ENCODE assay signal across 18 mouse cellular contexts in genomic region chr7:132892311-132892661, GRCm38 (mm10). TPM values are rescaled to one million over a fixed set of nuclear protein-coding genes. Genes with fewer than 3 reads are reported as not detected.
DNase-seq lines count a peak whose midpoint lies in the region; ATAC-seq and TF ChIP-seq lines count a peak whose summit lies in the region.
"Had no signal": no experiment of that assay in that cellular context is flagged by ENCODE, and none has a peak within 500 bp of the region (broad histone marks: within the 10 kb centered on the region; RNA-seq: fewer than 3 reads in every experiment).

No protein-coding gene starts in this region.

- peak in 1 of 2 experiments; percentile 61; a peak in 2 of 4 replicates for TF ChIP-seq EP300 in MEL (IDR thresholded peaks at IDR 0.05; ENCODE audit: low read depth in 1 of 2, low read length in 2 of 2)

- WGBS in hindbrain, postnatal 0 days, result 48% methylated on average over 4 of the region's 4 CpGs
- 46% methylated on average over 4 of the region's 4 CpGs for WGBS in hindbrain, embryonic 12.5 days
- 65% methylated on average over 4 of the region's 4 CpGs for WGBS in forebrain, postnatal 0 days

- H3K79me2 ChIP-seq in MEL (ENCODE audit: control insufficient read depth, insufficient read depth, low read length, poor library complexity), result no peaks in the 10 kb centered on the region

- H3K27ac ChIP-seq in hindbrain, postnatal 0 days, result no peak overlapping the region
- H3K27ac ChIP-seq in hindbrain, embryonic 12.5 days, result no peak overlapping the region
- H3K27ac ChIP-seq in MEL (ENCODE audit: control insufficient read depth, low read depth, low read length), result no peak overlapping the region
- no peak overlapping the region for H3K27ac ChIP-seq in forebrain, postnatal 0 days (ENCODE audit: low read depth, low read length)
- H3K27ac ChIP-seq: embryonic facial prominence, embryonic 10.5 days; forebrain, embryonic 15.5 days; hindbrain, embryonic 15.5 days; liver, embryonic 15.5 days; neural tube, embryonic 13.5 days; stomach, embryonic 15.5 days had no signal

- H3K4me2 ChIP-seq in hindbrain, postnatal 0 days (ENCODE audit: low read depth, low read length), result no peak overlapping the region
- no peak overlapping the region for H3K4me2 ChIP-seq in hindbrain, embryonic 12.5 days (replicated peaks)
- no peak overlapping the region for H3K4me2 ChIP-seq in forebrain, postnatal 0 days (ENCODE audit: low read depth)
- H3K4me2 ChIP-seq: forebrain, embryonic 15.5 days; hindbrain, embryonic 15.5 days; liver, embryonic 15.5 days; neural tube, embryonic 13.5 days; stomach, embryonic 15.5 days had no signal

- TF ChIP-seq CTCF in hindbrain, postnatal 0 days (IDR thresholded peaks at IDR 0.05; ENCODE audit: low read depth), result no peak
- no peak for TF ChIP-seq CTCF in MEL (IDR thresholded peaks at IDR 0.05 in 2 of 3, conservative IDR thresholded peaks at IDR 0.05 in 1 of 3; ENCODE audit: control insufficient read depth in 1 of 3, insufficient read depth in 1 of 3, low read depth in 2 of 3, low read length in 3 of 3, poor library complexity in 1 of 3, severe bottlenecking in 1 of 3)
- no peak for TF ChIP-seq CTCF in forebrain, postnatal 0 days (IDR thresholded peaks at IDR 0.05; ENCODE audit: low read depth)

- no peaks in the 10 kb centered on the region for H3K4me1 ChIP-seq in hindbrain, postnatal 0 days (ENCODE audit: insufficient read depth, low read length)
- H3K4me1 ChIP-seq in hindbrain, embryonic 12.5 days, result no peaks in the 10 kb centered on the region
- H3K4me1 ChIP-seq in MEL (ENCODE audit: control insufficient read depth in 1 of 2, insufficient read depth in 2 of 2, low read length in 2 of 2), result peaks cover 11 to 19% of the 10 kb centered on the region in 2 experiments
- no peaks in the 10 kb centered on the region for H3K4me1 ChIP-seq in forebrain, postnatal 0 days (ENCODE audit: insufficient read depth)
- H3K4me1 ChIP-seq: forebrain, embryonic 15.5 days; hindbrain, embryonic 15.5 days; stomach, embryonic 15.5 days had no signal

- no peaks in the 10 kb centered on the region for H3K27me3 ChIP-seq in hindbrain, postnatal 0 days (ENCODE audit: insufficient read depth, low read length)
- H3K27me3 ChIP-seq in hindbrain, embryonic 12.5 days, result no peaks in the 10 kb centered on the region
- H3K27me3 ChIP-seq in MEL (ENCODE audit: control insufficient read depth in 1 of 2, insufficient read depth in 2 of 2, low read length in 2 of 2), result no peaks in the 10 kb centered on the region
- no peaks in the 10 kb centered on the region for H3K27me3 ChIP-seq in forebrain, postnatal 0 days (ENCODE audit: insufficient read depth, low read length)
- H3K27me3 ChIP-seq: forebrain, embryonic 15.5 days; hindbrain, embryonic 15.5 days; liver, embryonic 15.5 days; neural tube, embryonic 13.5 days; stomach, embryonic 15.5 days had no signal

- H3K9me3 ChIP-seq in hindbrain, postnatal 0 days (ENCODE audit: low read length), result no peaks in the 10 kb centered on the region
- no peaks in the 10 kb centered on the region for H3K9me3 ChIP-seq in hindbrain, embryonic 12.5 days (replicated peaks)
- H3K9me3 ChIP-seq in MEL (replicated peaks; ENCODE audit: insufficient read depth, low read length), result no peaks in the 10 kb centered on the region
- no peaks in the 10 kb centered on the region for H3K9me3 ChIP-seq in forebrain, postnatal 0 days (ENCODE audit: low read length)
- H3K9me3 ChIP-seq: embryonic facial prominence, embryonic 10.5 days; forebrain, embryonic 15.5 days; hindbrain, embryonic 15.5 days; liver, embryonic 15.5 days; megakaryocyte, embryonic 14.5 days; neural tube, embryonic 13.5 days; stomach, embryonic 15.5 days had no signal

- TF ChIP-seq RAD21 in MEL (IDR thresholded peaks at IDR 0.05; ENCODE audit: low read depth, low read length), result no peak

- H3K4me3 ChIP-seq in hindbrain, postnatal 0 days (ENCODE audit: low read length), result no peak overlapping the region
- no peak overlapping the region for H3K4me3 ChIP-seq in hindbrain, embryonic 12.5 days
- H3K4me3 ChIP-seq in MEL (ENCODE audit: control insufficient read depth in 1 of 2, insufficient read depth in 1 of 2, low read depth in 2 of 2, low read length in 2 of 2), result no peak overlapping the region
- H3K4me3 ChIP-seq in forebrain, postnatal 0 days (ENCODE audit: low read depth, low read length), result no peak overlapping the region
- H3K4me3 ChIP-seq: embryonic facial prominence, embryonic 10.5 days; forebrain, embryonic 15.5 days; hindbrain, embryonic 15.5 days; liver, embryonic 15.5 days; megakaryocyte, embryonic 14.5 days; neural tube, embryonic 13.5 days; stomach, embryonic 15.5 days had no signal

- H3K9ac ChIP-seq in hindbrain, postnatal 0 days (replicated peaks; ENCODE audit: low read length), result no peak overlapping the region
- H3K9ac ChIP-seq in hindbrain, embryonic 12.5 days, result no peak overlapping the region
- H3K9ac ChIP-seq in MEL (ENCODE audit: control insufficient read depth, low read depth, low read length, poor library complexity, severe bottlenecking), result no peak overlapping the region
- H3K9ac ChIP-seq in forebrain, postnatal 0 days, result no peak overlapping the region
- H3K9ac ChIP-seq: forebrain, embryonic 15.5 days; hindbrain, embryonic 15.5 days; liver, embryonic 15.5 days; neural tube, embryonic 13.5 days; stomach, embryonic 15.5 days had no signal

- no peak for TF ChIP-seq POLR2A in MEL (IDR thresholded peaks at IDR 0.05; ENCODE audit: control insufficient read depth in 1 of 2, insufficient read depth in 1 of 2, low read depth in 1 of 2, low read length in 2 of 2, poor library complexity in 1 of 2)

- no peaks in the 10 kb centered on the region for H3K36me3 ChIP-seq in hindbrain, postnatal 0 days (ENCODE audit: insufficient read depth, low read length)
- H3K36me3 ChIP-seq in hindbrain, embryonic 12.5 days, result no peaks in the 10 kb centered on the region
- H3K36me3 ChIP-seq in MEL (ENCODE audit: control insufficient read depth in 1 of 2, insufficient read depth in 2 of 2, low read length in 2 of 2), result peaks cover 0 to 9% of the 10 kb centered on the region in 2 experiments; a peak in 2 of 4 replicates
- no peaks in the 10 kb centered on the region for H3K36me3 ChIP-seq in forebrain, postnatal 0 days (ENCODE audit: insufficient read depth)
- H3K36me3 ChIP-seq: embryonic facial prominence, embryonic 10.5 days; forebrain, embryonic 15.5 days; hindbrain, embryonic 15.5 days; liver, embryonic 15.5 days; neural tube, embryonic 13.5 days; stomach, embryonic 15.5 days had no signal

- peak; percentile 29; the same call in 1 of the 2 replicates for ATAC-seq in hindbrain, postnatal 0 days
- no peak for ATAC-seq in hindbrain, embryonic 12.5 days (ENCODE audit: low FRiP score)
- ATAC-seq in cerebellum, adult (ENCODE audit: insufficient number of reproducible peaks, low FRiP score, low TSS enrichment), result peak; percentile 89
- ATAC-seq in forebrain, postnatal 0 days, result no peak
- ATAC-seq: forebrain, embryonic 15.5 days had no signal

- DNase-seq in hindbrain, postnatal 0 days (ENCODE audit: low spot score), result peak; percentile 10
- no peak for DNase-seq in MEL (ENCODE audit: low read depth, low spot score)
- peak; percentile 88 to 91 for DNase-seq in cerebellum, postnatal 10 days
- DNase-seq in lung, adult 18-20 months, result no peak
- no peak for DNase-seq in adipocyte (ENCODE audit: low spot score)
- no peak for DNase-seq in forebrain, postnatal 0 days
- DNase-seq: lung, postnatal 10 days; right cerebral cortex, postnatal 14 days; thymus, postnatal 4 days had no signal

TF ChIP-seq in MEL, 35 proteins besides CTCF, POLR2A, EP300 and RAD21:
- TF ChIP-seq TAL1 (IDR thresholded peaks at IDR 0.05; ENCODE audit: low read length) (peak; percentile 21; the same call in 1 of the 2 replicates), MAZ (IDR thresholded peaks at IDR 0.05; ENCODE audit: low read depth, low read length) (no peak), ZC3H11A (IDR thresholded peaks at IDR 0.05; ENCODE audit: low read depth, low read length) (no peak), MEF2A (IDR thresholded peaks at IDR 0.05; ENCODE audit: extremely low read depth, insufficient replicate concordance, low read depth, low read length, poor library complexity, severe bottlenecking) (no peak), TCF12 (IDR thresholded peaks at IDR 0.05; ENCODE audit: low read depth, low read length) (peak; percentile 50; the same call in 1 of the 2 replicates), TBP (IDR thresholded peaks at IDR 0.05; ENCODE audit: low read depth, low read length) (no peak)
TF ChIP-seq in MEL: peak in this region for 2.

RNA-seq across cellular contexts. Expression of gene Abraxas2, which starts 33.3 kb away (rescaled TPM):
- total RNA-seq in hindbrain, postnatal 0 days (2014; rRNA removed), result 22.2 and 23.6 TPM in 2 replicates
- polyA plus RNA-seq in hindbrain, postnatal 0 days (2015; fragmentation: Nextera tagmentation; extraction: Ambion mirVana), result 33.1 and 36.4 TPM in 2 replicates
- polyA plus RNA-seq in hindbrain, embryonic 12.5 days (2016; fragmentation: Nextera tagmentation; extraction: Ambion mirVana), result 35.8 and 36.2 TPM in 2 replicates
- total RNA-seq in MEL (2012; rRNA removed), result 26.5 and 30.1 TPM in 2 replicates
- 10 to 100 TPM in 1 of 2 experiments, not detected in 1; 31.1 TPM for polyA plus RNA-seq in MEL (2012; ENCODE audit: insufficient read depth in 1 of 2, insufficient read length in 2 of 2, low read depth in 1 of 2, low replicate concordance in 2 of 2, missing spikeins in 1 of 2)
- 36.8 and 38.2 TPM in 2 replicates for total RNA-seq in forebrain, postnatal 0 days (2014; rRNA removed)
- polyA plus RNA-seq in forebrain, postnatal 0 days (2015; fragmentation: Nextera tagmentation; extraction: Ambion mirVana), result 21.1 and 32.9 TPM in 2 replicates

RNA-seq across cellular contexts. Expression of gene Zranb1, which starts 38.7 kb away (rescaled TPM):
- 40.1 and 42.7 TPM in 2 replicates for total RNA-seq in hindbrain, postnatal 0 days (2014; rRNA removed)
- polyA plus RNA-seq in hindbrain, postnatal 0 days (2015; fragmentation: Nextera tagmentation; extraction: Ambion mirVana), result 22.7 and 24.0 TPM in 2 replicates
- 20.0 and 23.0 TPM in 2 replicates for polyA plus RNA-seq in hindbrain, embryonic 12.5 days (2016; fragmentation: Nextera tagmentation; extraction: Ambion mirVana)
- total RNA-seq in MEL (2012; rRNA removed), result 18.0 and 18.5 TPM in 2 replicates
- polyA plus RNA-seq in MEL (2012; ENCODE audit: insufficient read depth in 1 of 2, insufficient read length in 2 of 2, low read depth in 1 of 2, low replicate concordance in 2 of 2, missing spikeins in 1 of 2), result 10 to 100 TPM in 1 of 2 experiments, not detected in 1; 17.4 TPM
- 84.4 and 90.1 TPM in 2 replicates for total RNA-seq in forebrain, postnatal 0 days (2014; rRNA removed)
- 23.6 and 25.7 TPM in 2 replicates for polyA plus RNA-seq in forebrain, postnatal 0 days (2015; fragmentation: Nextera tagmentation; extraction: Ambion mirVana)

RNA-seq across cellular contexts. Expression of gene Eef1akmt2, which starts 39.8 kb away (rescaled TPM):
- 22.5 and 34.0 TPM in 2 replicates for total RNA-seq in hindbrain, postnatal 0 days (2014; rRNA removed)
- polyA plus RNA-seq in hindbrain, postnatal 0 days (2015; fragmentation: Nextera tagmentation; extraction: Ambion mirVana), result 76.7 and 78.2 TPM in 2 replicates
- polyA plus RNA-seq in hindbrain, embryonic 12.5 days (2016; fragmentation: Nextera tagmentation; extraction: Ambion mirVana), result 75.0 and 87.3 TPM in 2 replicates
- 24.3 and 26.9 TPM in 2 replicates for total RNA-seq in MEL (2012; rRNA removed)
- 100 to 1,000 TPM in 1 of 2 experiments, 10 to 100 TPM in 1; 27.0 to 330 TPM for polyA plus RNA-seq in MEL (2012; ENCODE audit: insufficient read depth in 1 of 2, insufficient read length in 2 of 2, low read depth in 1 of 2, low replicate concordance in 2 of 2, missing spikeins in 1 of 2)
- 86.1 and 101 TPM in 2 replicates for total RNA-seq in forebrain, postnatal 0 days (2014; rRNA removed)
- polyA plus RNA-seq in forebrain, postnatal 0 days (2015; fragmentation: Nextera tagmentation; extraction: Ambion mirVana), result 77.3 and 85.9 TPM in 2 replicates

Comparison
In these comparisons a context has a peak if more than half of its experiments do, and no peak if none do; other contexts are left out.
1. ATAC-seq: peak in hindbrain, postnatal 0 days (single experiment) and cerebellum, adult (single experiment); none in hindbrain, embryonic 12.5 days (single experiment) and forebrain, postnatal 0 days (single experiment).
2. DNase-seq: peak in hindbrain, postnatal 0 days (single experiment) and cerebellum, postnatal 10 days (2 of 2); none in MEL (single experiment), lung, adult 18-20 months (0 of 2), adipocyte (single experiment) and forebrain, postnatal 0 days (single experiment).